In the genomic region with DNA sequence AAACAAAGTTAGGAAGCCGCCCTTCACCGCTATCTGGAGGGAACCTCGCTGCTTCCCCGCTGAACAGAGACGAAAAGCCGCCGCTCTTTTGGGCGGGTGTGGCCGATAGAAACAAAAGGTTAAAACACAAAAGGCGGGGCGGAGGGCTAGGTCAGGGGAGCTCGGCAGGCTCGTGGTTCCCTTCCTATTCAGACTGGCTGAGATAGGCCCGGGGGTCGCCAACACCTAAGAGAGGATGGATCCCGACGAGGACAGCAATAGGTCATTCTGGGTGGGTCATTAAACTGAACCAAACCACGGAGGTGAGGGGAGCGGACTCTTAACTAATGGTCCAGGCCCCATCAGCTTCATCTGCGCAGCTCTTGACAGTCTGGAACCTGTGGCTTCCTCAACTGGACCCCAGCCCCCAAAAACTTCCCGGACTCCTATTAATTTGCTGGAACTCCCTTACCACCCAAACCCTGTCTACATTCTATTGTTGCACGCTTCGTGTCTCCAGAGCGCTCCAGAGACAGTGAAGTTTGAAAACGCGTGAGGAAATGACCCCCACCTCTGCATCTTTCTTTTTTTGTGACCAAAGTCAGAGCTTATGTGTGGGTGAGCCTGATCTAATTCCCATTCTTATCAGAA, we compare ENCODE assay signal across 8 mouse cellular contexts.
DNase-seq lines count a peak whose midpoint lies in the region; ATAC-seq and TF ChIP-seq lines count a peak whose summit lies in the region.

No protein-coding gene starts in this region.

- peak; percentile 89 for DNase-seq in heart, adult 11 months
- no peak for DNase-seq in heart, postnatal 25 days (ENCODE audit: low spot score)
- peak; percentile 66 for DNase-seq in embryo, embryonic 9.5 days (ENCODE audit: extremely low spot score)
- DNase-seq in heart, postnatal 14 days, result peak; percentile 38 to 50
- peak; percentile 36 for DNase-seq in limb, embryonic 14.5 days (ENCODE audit: low spot score)
- DNase-seq in thymus, postnatal 25 days, result peak; percentile 75
- no peak for DNase-seq in frontal cortex, postnatal 36 days (ENCODE audit: low spot score in 2 of 2)

- intact Hi-C loops in heart, postnatal 25 days (cut with DNase I), result loop anchor here (1.0 to 5.0 kb wide), 4 partner anchors 21 to 162 kb away; no protein-coding TSS in a partner anchor
- intact Hi-C loops in heart, postnatal 14 days (cut with DNase I), result loop anchor here (2.0 to 10.0 kb wide), 5 partner anchors 42 to 470 kb away; no protein-coding TSS in a partner anchor

- TF ChIP-seq POLR2A in limb, embryonic 14.5 days (IDR thresholded peaks at IDR 0.05; ENCODE audit: borderline replicate concordance, extremely low read depth, insufficient read depth, insufficient read length), result no peak

- peak overlapping the region; percentile 60 for H3K4me2 ChIP-seq in limb, embryonic 14.5 days (replicated peaks; ENCODE audit: low read depth, low read length, severe bottlenecking)
- H3K4me2 ChIP-seq in midbrain, embryonic 13.5 days (replicated peaks), result peak overlapping the region; percentile 79

- H3K4me3 ChIP-seq in limb, embryonic 14.5 days (replicated peaks; ENCODE audit: low read length), result peak overlapping the region; percentile 67
- peak overlapping the region; percentile 67 for H3K4me3 ChIP-seq in midbrain, embryonic 13.5 days (replicated peaks)

- under 1% methylated on average over 26 of the region's 26 CpGs for WGBS in limb, embryonic 14.5 days
- WGBS in midbrain, embryonic 13.5 days, result 2% methylated on average over 26 of the region's 26 CpGs

- H3K9me3 ChIP-seq in limb, embryonic 14.5 days (ENCODE audit: control insufficient read depth, low read length), result no peaks in the 10 kb centered on the region
- H3K9me3 ChIP-seq in midbrain, embryonic 13.5 days, result no peaks in the 10 kb centered on the region

- peak overlapping the region; percentile 84 for H3K9ac ChIP-seq in limb, embryonic 14.5 days (ENCODE audit: low read depth, low read length, severe bottlenecking)
- H3K9ac ChIP-seq in midbrain, embryonic 13.5 days (replicated peaks), result peak overlapping the region; percentile 74

- H3K27ac ChIP-seq in limb, embryonic 14.5 days (replicated peaks; ENCODE audit: low read depth, low read length), result 0 out of 2 replicates have a peak overlapping the region, but pooled peaks have one; percentile 26
- H3K27ac ChIP-seq in midbrain, embryonic 13.5 days, result peak overlapping the region; percentile 21; the same call in 1 of the 2 replicates

- peaks cover 32% of the 10 kb centered on the region for H3K4me1 ChIP-seq in limb, embryonic 14.5 days (ENCODE audit: control insufficient read depth, insufficient read depth, low read length)
- peaks cover 61% of the 10 kb centered on the region for H3K4me1 ChIP-seq in midbrain, embryonic 13.5 days (replicated peaks)

- no peaks in the 10 kb centered on the region for H3K36me3 ChIP-seq in limb, embryonic 14.5 days (ENCODE audit: control insufficient read depth, insufficient read depth, low read length)
- H3K36me3 ChIP-seq in midbrain, embryonic 13.5 days, result no peaks in the 10 kb centered on the region

- 0 out of 2 replicates have a peak, but pooled peaks cover 5% of the 10 kb centered on the region for H3K27me3 ChIP-seq in limb, embryonic 14.5 days (ENCODE audit: control insufficient read depth, insufficient read depth, low read length)
- peaks cover 15% of the 10 kb centered on the region; the same call in 1 of the 2 replicates for H3K27me3 ChIP-seq in midbrain, embryonic 13.5 days

- peak; percentile 18; the same call in 1 of the 2 replicates for ATAC-seq in limb, embryonic 14.5 days (ENCODE audit: low FRiP score, low read depth)
- peak; percentile 32; the same call in 1 of the 2 replicates for ATAC-seq in midbrain, embryonic 13.5 days

Comparison
In these comparisons a context has a peak if more than half of its experiments do, and no peak if none do; other contexts are left out.
1. DNase-seq: peak in heart, adult 11 months (single experiment), embryo, embryonic 9.5 days (single experiment), heart, postnatal 14 days (2 of 2), limb, embryonic 14.5 days (single experiment) and thymus, postnatal 25 days (single experiment); none in heart, postnatal 25 days (single experiment) and frontal cortex, postnatal 36 days (0 of 2).